Mouse (Mus musculus) gastrocnemius, postnatal 4 days (tissue): Measurements from ENCODE around the gene Majin. TPM values are rescaled to one million over a fixed set of nuclear protein-coding genes. Genes with fewer than 3 reads are reported as not detected.

Experiments
- DNase-seq, 2 experiments: peaks; one replicate each; pipeline ENCODE4 v3.0.0; 2021 to 2022; ENCODE audit warnings: low spot score in 2 of 2, mixed read lengths in 2 of 2
- microRNA-seq: library from miRNA; unstranded; fragments of <30 nt; microRNA quantifications from one replicate; pipeline ENCODE4 v1.2.0, GENCODE M21; 2021
- total RNA-seq, 2 experiments: library from RNA; stranded (reverse); gene quantifications; 2 replicates each; pipeline ENCODE4 v1.2.3; 2021

Majin gene
- total RNA-seq, 2 experiments from 2014 or later = not detected

GRCm38 (mm10) chr19:6262222-6262621 lies 78.0 kb downstream of the Majin start:
- DNase-seq = peak in 1 of 2 experiments; percentile 68

- no peak for DNase-seq
Observed at GRCm38 (mm10) chr19:6262839-6263433, 78.7 kb downstream of the Majin start.

GRCm38 (mm10) chr19:6264200-6264599 lies 80.0 kb downstream of the Majin start:
- no peak for DNase-seq

GRCm38 (mm10) chr19:6264945-6265344 lies 80.8 kb downstream of the Majin start:
- no peak for DNase-seq

GRCm38 (mm10) chr19:6265727-6266182 lies 81.6 kb downstream of the Majin start:
- no peak for DNase-seq

DNA sequence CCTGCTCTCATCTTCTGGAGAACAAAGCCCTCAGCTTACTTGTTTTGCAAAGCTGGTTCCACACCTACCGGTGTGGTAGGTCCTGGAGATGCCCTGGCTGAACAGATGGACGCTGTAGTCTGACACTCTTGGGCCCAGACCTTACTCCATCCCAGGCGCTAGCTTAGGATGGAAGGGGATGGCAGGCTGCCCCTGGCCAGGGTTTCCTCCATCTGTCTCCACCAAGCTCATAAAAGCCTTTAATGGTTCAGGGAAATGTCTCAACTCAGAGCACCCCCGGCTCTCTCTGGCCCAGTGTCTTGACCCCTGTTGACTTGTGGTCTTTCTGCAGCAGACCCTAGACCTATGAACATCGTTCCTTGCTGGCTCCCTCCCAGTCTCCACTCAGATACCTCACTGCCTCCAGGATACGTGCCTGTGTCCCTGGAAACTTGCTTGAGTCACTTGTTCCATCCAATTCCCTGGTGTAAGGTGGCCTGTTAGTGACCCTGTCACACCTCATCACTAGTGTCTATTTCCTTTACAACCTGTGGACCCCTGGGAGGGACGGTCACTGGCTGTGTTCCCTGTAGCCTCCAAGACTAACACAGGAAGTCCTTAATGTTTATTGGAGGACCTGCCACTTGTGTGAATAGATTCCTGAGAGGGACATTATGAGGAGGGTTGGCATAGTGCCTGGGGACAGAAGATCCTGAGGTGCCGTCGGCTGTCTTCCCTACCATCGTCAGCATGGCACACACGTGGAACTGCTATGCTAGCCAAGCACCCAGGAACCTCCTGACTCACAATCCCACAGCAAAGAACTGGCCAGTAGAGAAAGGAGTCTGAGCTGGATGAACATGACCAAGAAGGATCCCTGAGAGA lies 83.3 kb downstream of the Majin start:
- no peak for DNase-seq

- peak; percentile 84 to 89 for DNase-seq
Observed at GRCm38 (mm10) chr19:6268170-6268528, 84.0 kb downstream of the Majin start.

DNA sequence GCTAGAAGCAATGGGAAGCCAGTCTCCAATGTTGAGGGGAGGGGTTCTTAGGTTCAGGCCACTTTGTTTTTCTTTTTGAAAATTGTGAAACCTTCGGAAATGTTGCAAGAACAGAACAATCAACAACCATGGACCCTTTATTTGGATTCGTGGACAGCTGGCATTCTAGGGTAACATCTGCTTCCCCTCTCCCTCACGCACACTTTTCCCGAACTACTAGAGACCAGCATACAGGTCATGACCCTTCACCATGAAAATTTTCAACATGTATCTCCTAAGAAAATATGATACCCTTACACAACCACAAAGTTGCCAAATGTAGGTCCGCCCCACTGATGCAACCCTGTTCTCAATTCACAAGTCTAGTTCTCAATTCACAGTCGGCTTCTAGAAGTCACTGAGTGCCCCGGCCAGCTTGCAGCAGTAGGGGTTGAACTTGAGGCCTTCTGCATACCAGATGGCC lies 84.5 kb downstream of the Majin start:
- DNase-seq = no peak

DNA sequence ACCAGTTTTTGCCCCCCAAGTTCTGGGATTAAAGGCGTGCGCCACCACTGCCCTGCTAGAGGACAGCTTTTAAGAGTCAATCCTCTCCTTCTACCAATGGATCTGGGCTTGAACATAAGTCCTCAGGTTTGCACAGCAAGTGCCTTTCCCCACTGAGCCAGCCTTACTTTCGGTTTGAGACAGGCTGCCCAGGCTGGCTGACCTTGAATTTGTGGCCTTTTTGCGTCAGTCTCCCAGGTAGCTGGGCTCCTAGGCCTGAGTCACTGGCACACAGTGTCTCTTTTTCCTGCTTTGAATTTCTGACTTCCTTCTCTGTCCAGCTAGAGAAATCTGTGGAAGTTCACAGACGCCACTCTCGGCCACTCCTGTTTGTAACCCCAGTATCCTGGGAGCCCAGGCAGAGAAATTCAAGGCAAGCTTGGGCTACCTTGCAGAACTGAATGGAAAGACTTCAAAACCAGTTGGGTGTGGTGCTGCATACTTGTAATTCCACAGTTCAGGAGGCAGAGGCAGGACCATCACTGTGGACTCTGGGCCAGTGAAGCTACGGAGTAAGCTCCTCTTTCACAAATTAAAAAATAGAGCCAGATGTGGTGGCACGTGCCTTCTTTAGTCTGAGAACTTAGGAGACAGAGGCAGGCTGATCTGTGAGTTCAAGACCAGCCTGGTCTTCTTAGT lies 85.7 kb downstream of the Majin start:
- no peak for DNase-seq

DNA sequence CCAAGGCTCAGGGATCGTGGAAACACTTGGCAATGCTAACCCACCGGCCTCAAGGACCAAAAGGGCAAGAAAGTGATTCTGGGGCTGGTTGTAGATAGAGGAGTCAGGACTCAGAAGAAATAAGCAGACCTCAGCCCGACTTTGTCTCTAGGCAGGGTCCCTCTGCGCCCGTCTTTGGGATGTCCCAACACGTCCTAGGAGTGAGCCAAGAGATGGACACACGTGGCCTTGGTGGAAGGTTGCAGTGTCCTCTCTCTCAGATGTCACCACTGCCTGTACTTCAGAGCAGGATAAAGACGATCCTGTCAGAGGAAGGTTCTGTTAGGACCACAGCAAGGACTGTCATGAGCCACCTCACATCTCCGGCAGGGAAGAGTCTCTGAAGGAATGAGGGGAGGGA lies 86.5 kb downstream of the Majin start:
- no peak for DNase-seq

- DNase-seq = no peak
Observed at GRCm38 (mm10) chr19:6271206-6271605, 87.0 kb downstream of the Majin start.

DNA sequence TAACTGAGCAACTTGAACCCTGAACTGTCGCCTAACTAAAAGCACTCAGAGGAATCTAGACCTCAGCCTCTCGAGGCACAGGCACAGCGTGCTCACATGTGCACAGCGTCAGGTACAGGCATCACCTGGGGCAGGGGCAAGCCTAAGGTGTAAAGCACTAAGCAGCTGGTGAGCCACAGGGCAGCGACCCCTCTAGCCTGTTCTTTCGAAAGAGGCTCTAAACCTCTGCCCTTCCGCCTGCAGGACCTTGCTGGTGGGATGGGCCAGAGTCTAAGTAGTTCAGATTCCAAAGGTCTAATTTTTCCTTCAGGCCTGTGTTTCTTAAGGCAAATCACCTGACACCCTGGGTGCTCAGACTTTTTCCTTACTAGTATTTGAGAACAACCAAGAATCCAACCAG lies 87.9 kb downstream of the Majin start:
- DNase-seq = no peak

DNA sequence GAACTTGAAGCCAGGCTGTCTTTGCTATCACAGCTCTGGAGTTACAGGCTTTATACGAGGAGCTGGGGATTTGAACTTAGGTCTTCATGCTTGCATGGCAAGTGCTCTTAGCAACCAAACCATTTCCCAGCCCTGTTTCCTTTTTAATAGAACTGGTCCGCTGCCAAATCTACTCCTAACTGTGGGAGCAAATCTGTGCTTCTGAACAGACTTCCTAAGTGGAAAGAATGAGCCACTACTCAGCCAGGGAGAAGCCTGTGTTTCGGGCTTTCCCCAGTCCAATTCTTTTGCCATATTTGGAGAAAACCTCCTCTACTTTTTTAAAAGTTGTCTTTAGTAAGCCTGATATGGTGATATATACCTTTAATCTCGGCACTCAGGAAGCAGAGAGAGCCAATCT lies 88.5 kb downstream of the Majin start:
- DNase-seq = no peak

DNA sequence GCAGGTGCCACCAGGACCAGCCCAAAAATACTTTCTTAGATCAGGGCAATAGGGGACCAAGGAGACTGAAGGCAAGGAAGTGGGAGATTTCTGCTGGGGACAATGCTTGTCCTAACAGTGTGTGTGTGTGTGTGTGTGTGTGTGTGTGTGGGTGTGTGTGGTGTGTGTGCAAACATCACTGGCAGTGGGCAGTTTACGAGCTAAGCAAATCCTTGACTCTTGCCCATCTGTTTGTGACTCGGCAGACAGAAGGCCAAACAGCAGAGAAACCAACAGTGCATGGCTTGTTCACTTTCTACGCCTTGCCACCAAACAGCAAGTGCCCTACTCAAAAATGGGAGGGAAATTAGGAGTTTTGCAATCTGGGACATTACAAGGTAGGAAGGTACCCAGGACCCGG lies 89.4 kb downstream of the Majin start:
- DNase-seq = no peak

Small RNAs within 50 kb of the gene (microRNA-seq; reads per million reads assigned to microRNA genes)
- gene Mir192 = 17.6 reads per million, percentile 33 among the genes with 10 or more reads in this experiment
- gene Mir194-2 = 17.1 reads per million, percentile 32 among the genes with 10 or more reads in this experiment

Other genes starting within 250 kb of the Majin start
- gene Pola2, start 220.2 kb upstream of the Majin start, total RNA-seq = 10 to 100 TPM; 24.6 to 28.6 TPM
- not detected for gene Slc22a20, start 198.2 kb upstream of the Majin start, total RNA-seq
- gene Capn1, start 168.5 kb upstream of the Majin start, total RNA-seq = 10 to 100 TPM; 70.9 to 79.6 TPM
- 10 to 100 TPM; 28.9 to 30.7 TPM for gene Syvn1, start 137.8 kb upstream of the Majin start, total RNA-seq
- gene Mrpl49, start 126.6 kb upstream of the Majin start, total RNA-seq = 10 to 100 TPM; 45.0 to 46.2 TPM
- gene Fau, start 126.5 kb upstream of the Majin start, total RNA-seq = 1,000 to 10,000 TPM in 1 of 2 experiments, 100 to 1,000 TPM in 1; 949 to 1,029 TPM
- gene Znhit2, start 123.2 kb upstream of the Majin start, total RNA-seq = 10 to 100 TPM; 13.2 to 13.4 TPM
- 10 to 100 TPM in 1 of 2 experiments, 1 to 10 TPM in 1; 9.9 to 14.7 TPM for gene Tm7sf2, start 116.0 kb upstream of the Majin start, total RNA-seq
- gene Vps51, start 107.2 kb upstream of the Majin start, total RNA-seq = 10 to 100 TPM; 35.4 to 37.7 TPM
- gene Tmem262, start 104.4 kb upstream of the Majin start, total RNA-seq = not detected
- under 1 TPM in 1 of 2 experiments, not detected in 1; 0.52 TPM for gene Gm28374, start 102.1 kb upstream of the Majin start, total RNA-seq
- 10 to 100 TPM; 28.5 to 34.6 TPM for gene Zfpl1, start 99.4 kb upstream of the Majin start, total RNA-seq
- 1 to 10 TPM; 7.7 to 8.1 TPM for gene Cdca5, start 99.4 kb upstream of the Majin start, total RNA-seq
- gene AC131692.1, start 90.0 kb upstream of the Majin start, total RNA-seq = under 1 TPM in 1 of 2 experiments, not detected in 1; 0.54 TPM
- under 1 TPM; 0.27 to 0.44 TPM for gene Naaladl1, start 78.6 kb upstream of the Majin start, total RNA-seq
- 10 to 100 TPM; 14.8 to 16.2 TPM for gene Sac3d1, start 65.7 kb upstream of the Majin start, total RNA-seq
- 10 to 100 TPM; 16.2 to 17.1 TPM for gene Snx15, start 56.1 kb upstream of the Majin start, total RNA-seq
- gene Batf2, start 43.4 kb upstream of the Majin start, total RNA-seq = under 1 TPM; 0.26 to 0.42 TPM
- gene Arl2, start 42.8 kb upstream of the Majin start, total RNA-seq = 10 to 100 TPM; 60.2 to 61.7 TPM
- gene Gpha2, start 42.0 kb downstream of the Majin start, total RNA-seq = not detected
- 10 to 100 TPM; 26.2 to 26.4 TPM for gene Ppp2r5b, start 51.5 kb downstream of the Majin start, total RNA-seq
- gene Atg2a, start 57.3 kb downstream of the Majin start, total RNA-seq = 10 to 100 TPM; 15.5 to 16.7 TPM
- 10 to 100 TPM; 91.3 to 93.9 TPM for gene Ehd1, start 92.3 kb downstream of the Majin start, total RNA-seq
- gene Cdc42bpg, start 122.1 kb downstream of the Majin start, total RNA-seq = 1 to 10 TPM; 6.9 to 7.7 TPM
- 10 to 100 TPM; 23.6 to 24.5 TPM for gene Men1, start 150.6 kb downstream of the Majin start, total RNA-seq
- gene Map4k2, start 156.7 kb downstream of the Majin start, total RNA-seq = 10 to 100 TPM; 18.4 to 21.4 TPM
- gene Sf1, start 179.3 kb downstream of the Majin start, total RNA-seq = 100 to 1,000 TPM; 150 to 183 TPM
- 1,000 to 10,000 TPM; 2,079 to 2,155 TPM for gene Pygm, start 200.0 kb downstream of the Majin start, total RNA-seq
- gene Rasgrp2, start 215.0 kb downstream of the Majin start, total RNA-seq = 10 to 100 TPM; 37.4 to 40.2 TPM
- gene Nrxn2, start 234.3 kb downstream of the Majin start, total RNA-seq = 1 to 10 TPM; 3.4 to 3.7 TPM